Mouse (Mus musculus) erythroblast, embryonic 14.5 days (primary cell): Measurements from ENCODE around the gene Pid1.

ENCODE experiments used
- GATA1 ChIP-seq: IDR thresholded peaks from 2 replicates; pipeline ENCODE4 v1.6.1; 2012; ENCODE audit warnings: low read length, inconsistent platforms, mixed read lengths
- TAL1 ChIP-seq: IDR thresholded peaks from 3 replicates; pipeline ENCODE4 v1.6.1; 2012; ENCODE audit warnings: low read length, inconsistent platforms, mixed read lengths

DNA sequence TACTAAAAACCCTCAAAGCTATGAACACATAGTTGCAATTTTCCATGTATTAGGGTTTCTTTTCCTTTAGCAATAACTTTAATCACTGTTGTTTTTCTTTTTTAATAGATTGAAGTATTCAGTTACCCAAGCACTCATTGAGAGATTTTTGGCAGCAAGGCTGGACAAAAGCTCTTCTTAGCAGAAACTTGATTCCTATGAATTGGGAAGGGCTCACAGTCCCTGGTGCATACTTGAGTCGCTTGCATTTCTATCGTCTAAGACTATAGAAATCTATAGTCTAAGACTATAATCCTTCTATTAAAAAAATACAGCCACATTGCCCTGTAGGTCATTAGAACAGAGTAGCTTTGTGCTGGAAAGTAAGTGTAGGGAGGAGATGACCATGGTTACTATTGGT, 44.9 kb upstream of the Pid1 start:
- no peak for TF ChIP-seq GATA1
- TF ChIP-seq TAL1 = no peak
